Mouse (Mus musculus): ENCODE results near the gene Grik4. TPM values are rescaled to one million over a fixed set of nuclear protein-coding genes. Genes with fewer than 3 reads are reported as not detected.

Gene Grik4
- polyA plus RNA-seq, 1 experiment: 0.90 TPM

GRCm38 (mm10) chr9:42490589-42491382, 453.5 kb downstream of the Grik4 start:
- DNase-seq (ENCODE audit: low read depth): peak; percentile 24

- DNase-seq (ENCODE audit: low read depth): no peak
Observed at GRCm38 (mm10) chr9:42488071-42488470, 456.2 kb downstream of the Grik4 start.

DNA sequence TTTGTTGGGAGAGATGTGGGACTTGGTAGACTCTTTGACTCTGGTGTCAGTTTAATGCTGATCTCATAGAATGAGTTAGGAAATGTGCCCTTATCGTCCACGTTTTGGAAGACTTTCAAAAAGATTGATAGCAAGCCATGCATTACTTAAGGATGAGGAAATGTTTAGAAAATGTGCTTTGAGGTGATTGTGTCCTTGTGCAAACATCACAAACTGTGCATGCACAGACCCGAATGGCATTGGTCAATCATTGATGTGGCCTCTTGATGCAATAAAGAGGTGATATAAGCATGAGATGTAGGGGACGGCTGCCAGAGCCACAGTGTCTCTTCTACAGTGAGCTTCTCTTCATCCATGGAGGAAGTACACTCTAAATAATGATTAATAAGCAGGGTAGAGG, 457.4 kb downstream of the Grik4 start:
- DNase-seq (ENCODE audit: low read depth): no peak

GRCm38 (mm10) chr9:42484667-42485066, 459.6 kb downstream of the Grik4 start:
- DNase-seq (ENCODE audit: low read depth): no peak

DNA sequence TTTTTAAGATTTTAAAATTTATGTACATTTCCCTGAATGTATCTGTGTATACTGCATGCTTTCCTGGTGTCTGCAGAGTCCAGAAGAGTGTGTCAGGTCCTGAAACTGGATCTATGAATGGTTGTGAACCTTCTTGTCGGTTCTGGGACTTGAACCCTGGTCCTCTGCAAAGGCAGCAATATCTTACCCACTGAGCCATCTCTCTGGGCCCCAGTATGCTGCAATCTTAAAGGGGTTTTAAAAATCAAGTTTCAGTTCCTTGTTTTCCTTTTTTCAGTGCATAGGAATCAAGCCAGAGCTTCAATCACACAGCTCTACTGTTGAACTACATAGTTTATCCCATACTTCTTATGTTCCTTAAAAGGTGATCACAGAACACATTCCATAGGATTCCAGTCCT, 461.3 kb downstream of the Grik4 start:
- no peak for DNase-seq (ENCODE audit: low read depth)

DNA sequence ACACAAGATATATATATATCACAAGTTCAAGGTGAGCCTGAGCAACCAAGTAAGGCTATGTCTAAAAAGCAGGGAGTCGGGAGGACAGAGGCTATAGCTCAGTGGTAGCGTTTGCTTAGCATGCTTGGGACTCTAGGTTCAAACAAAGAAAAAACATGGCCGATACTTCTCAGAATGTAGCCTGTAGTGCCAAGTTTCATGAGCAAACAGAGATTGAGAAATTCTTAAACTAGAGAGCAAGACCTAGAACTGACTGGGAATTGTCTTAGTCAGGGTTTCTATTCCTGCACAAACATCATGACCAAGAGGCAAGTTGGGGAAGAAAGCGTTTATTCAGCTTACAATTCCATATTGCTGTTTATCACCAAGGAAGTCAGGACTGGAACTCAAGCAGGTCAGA, 468.1 kb downstream of the Grik4 start:
- no peak for DNase-seq (ENCODE audit: low read depth)

- no peak for DNase-seq (ENCODE audit: low read depth)
Observed at GRCm38 (mm10) chr9:42474244-42474643, 470.0 kb downstream of the Grik4 start.

DNA sequence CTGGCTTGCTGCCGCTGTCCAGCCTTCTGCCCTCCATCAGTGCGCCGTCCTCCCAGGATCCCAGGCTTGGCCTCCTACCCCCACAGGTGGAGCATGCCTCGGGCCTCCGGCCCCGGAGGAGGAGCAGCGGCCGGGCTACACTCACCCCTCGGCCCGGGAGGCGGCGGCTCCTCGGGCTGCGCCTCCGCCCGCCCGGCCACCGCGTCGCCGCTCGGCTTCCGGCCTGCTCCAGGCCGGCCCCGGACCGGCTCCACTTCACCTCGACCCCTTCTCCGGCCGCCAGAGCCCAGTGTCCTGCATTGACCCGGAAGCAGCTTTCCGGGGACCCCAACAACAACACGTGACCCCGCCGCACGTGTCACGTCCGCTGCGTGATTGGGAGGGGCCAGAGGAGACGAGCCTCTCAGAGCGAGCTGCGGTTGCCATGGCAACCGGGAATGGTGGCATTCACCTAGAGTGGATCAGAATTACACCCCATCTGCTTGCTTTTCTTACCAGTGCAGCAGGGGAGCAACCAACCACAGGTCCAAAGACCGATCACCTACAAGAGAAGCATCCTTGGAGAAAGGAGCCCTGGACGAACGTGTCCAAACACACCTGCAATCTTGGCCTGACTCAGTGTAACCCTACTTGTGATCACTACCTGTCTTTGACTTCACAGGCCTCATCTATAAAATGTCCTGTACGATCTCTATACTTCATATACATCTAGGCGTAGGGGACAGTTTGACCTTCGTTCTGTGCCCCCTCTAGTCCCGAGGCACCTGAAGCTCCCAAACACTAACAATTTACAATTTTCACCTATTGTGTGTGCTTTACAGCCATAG, 472.2 kb downstream of the Grik4 start:
- DNase-seq (ENCODE audit: low read depth): no peak

- DNase-seq (ENCODE audit: low read depth): no peak
Observed at GRCm38 (mm10) chr9:42471214-42471613, 473.1 kb downstream of the Grik4 start.

GRCm38 (mm10) chr9:42469323-42469722, 475.0 kb downstream of the Grik4 start:
- DNase-seq (ENCODE audit: low read depth): no peak

DNA sequence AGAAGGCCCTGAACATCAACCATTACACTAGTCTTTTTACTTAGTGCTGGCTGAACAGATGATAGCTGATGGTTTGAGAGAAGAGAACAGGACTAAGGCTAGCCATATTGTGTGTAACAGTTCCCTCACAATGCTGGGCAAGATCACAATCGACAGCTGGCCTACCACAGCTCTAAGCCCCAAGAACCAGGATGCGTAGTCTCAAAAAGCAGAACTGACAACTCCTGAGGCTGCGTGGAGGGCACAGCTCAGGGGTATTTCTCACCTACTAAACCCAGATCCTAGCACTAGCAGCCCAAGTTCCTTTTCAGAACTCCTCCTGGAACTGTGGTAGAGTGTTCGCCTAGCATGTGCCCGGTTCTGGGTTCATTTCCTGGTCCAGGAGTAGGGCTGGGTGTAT, 475.9 kb downstream of the Grik4 start:
- DNase-seq (ENCODE audit: low read depth): no peak

Other genes with a start within 250 kb of the Grik4 start
- gene Arhgef12, start 162.7 kb upstream of the Grik4 start, polyA plus RNA-seq (2012; rRNA removed): 34.7 and 39.2 TPM in 2 replicates
- gene Tmem136, start 172.1 kb upstream of the Grik4 start, polyA plus RNA-seq (2012; rRNA removed): 3.3 and 3.6 TPM in 2 replicates